Comparison of ENCODE assay signal across 18 mouse cellular contexts in genomic region chr11:113666205-113666604, GRCm38 (mm10). TPM values are rescaled to one million over a fixed set of nuclear protein-coding genes. Genes with fewer than 3 reads are reported as not detected.
DNase-seq lines count a peak whose midpoint lies in the region; ATAC-seq and TF ChIP-seq lines count a peak whose summit lies in the region.
"Had no signal": no experiment of that assay in that cellular context is flagged by ENCODE, and none has a peak within 500 bp of the region (broad histone marks: within the 10 kb centered on the region; RNA-seq: fewer than 3 reads in every experiment).

No protein-coding gene starts in this region.

- no peak for ATAC-seq in lung, embryonic 14.5 days (ENCODE audit: insufficient read depth)
- ATAC-seq in erythroblast, adult 5-6 weeks (replicated peaks; ENCODE audit: low FRiP score, poor library complexity, severe bottlenecking), result peak; percentile 59; the same call in 1 of the 2 replicates
- ATAC-seq in intestine, postnatal 0 days, result no peak
- 0 out of 2 replicates have a peak, but pooled peaks have one; percentile 37 for ATAC-seq in megakaryocyte-erythroid progenitor cell, adult 5-6 weeks (replicated peaks; ENCODE audit: low FRiP score, low TSS enrichment, poor library complexity, severe bottlenecking)
- ATAC-seq in hindbrain, embryonic 13.5 days (ENCODE audit: low FRiP score), result no peak

- H3K4me1 ChIP-seq in lung, embryonic 14.5 days (ENCODE audit: insufficient read depth), result 0 out of 2 replicates have a peak, but pooled peaks cover 3% of the 10 kb centered on the region
- H3K4me1 ChIP-seq in intestine, postnatal 0 days (replicated peaks; ENCODE audit: control insufficient read depth, insufficient read depth, low read length), result 0 out of 2 replicates have a peak, but pooled peaks cover 4% of the 10 kb centered on the region
- H3K4me1 ChIP-seq in hindbrain, embryonic 13.5 days (replicated peaks), result peaks cover 15% of the 10 kb centered on the region; the same call in 1 of the 2 replicates
- H3K4me1 ChIP-seq: midbrain, embryonic 12.5 days had no signal

- H3K36me3 ChIP-seq in lung, embryonic 14.5 days (ENCODE audit: insufficient read depth), result peaks cover 56% of the 10 kb centered on the region
- peaks cover 24% of the 10 kb centered on the region for H3K36me3 ChIP-seq in intestine, postnatal 0 days (ENCODE audit: control insufficient read depth, insufficient read depth)
- H3K36me3 ChIP-seq in hindbrain, embryonic 13.5 days, result peaks cover 54% of the 10 kb centered on the region

- H3K27ac ChIP-seq in lung, embryonic 14.5 days (ENCODE audit: low read depth), result peak overlapping the region; percentile 63; the same call in 1 of the 2 replicates
- H3K27ac ChIP-seq in intestine, postnatal 0 days (ENCODE audit: low read depth, low read length), result no peak overlapping the region
- no peak overlapping the region for H3K27ac ChIP-seq in hindbrain, embryonic 13.5 days
- H3K27ac ChIP-seq: forebrain, embryonic 12.5 days; hindbrain, embryonic 10.5 days; left cerebral cortex, adult 2 months; limb, embryonic 12.5 days; midbrain, embryonic 12.5 days had no signal

- no peak overlapping the region for H3K4me2 ChIP-seq in lung, embryonic 14.5 days
- peak overlapping the region; percentile 45 for H3K4me2 ChIP-seq in intestine, postnatal 0 days (replicated peaks; ENCODE audit: low read depth)
- no peak overlapping the region for H3K4me2 ChIP-seq in hindbrain, embryonic 13.5 days
- H3K4me2 ChIP-seq: forebrain, embryonic 12.5 days; limb, embryonic 12.5 days; midbrain, embryonic 12.5 days had no signal

- no peak for TF ChIP-seq CTCF in lung, embryonic 14.5 days (IDR thresholded peaks at IDR 0.05; ENCODE audit: low read depth)
- no peak for TF ChIP-seq CTCF in intestine, postnatal 0 days (IDR thresholded peaks at IDR 0.05; ENCODE audit: low read depth)

- 58% methylated on average over 6 of the region's 6 CpGs for WGBS in lung, embryonic 14.5 days
- WGBS in intestine, postnatal 0 days, result 50% methylated on average over 6 of the region's 6 CpGs
- 82% methylated on average over 6 of the region's 6 CpGs for WGBS in hindbrain, embryonic 13.5 days

- H3K9ac ChIP-seq in lung, embryonic 14.5 days, result no peak overlapping the region
- no peak overlapping the region for H3K9ac ChIP-seq in intestine, postnatal 0 days (ENCODE audit: low read depth, low read length)
- H3K9ac ChIP-seq in hindbrain, embryonic 13.5 days, result no peak overlapping the region
- H3K9ac ChIP-seq: forebrain, embryonic 12.5 days; limb, embryonic 12.5 days; midbrain, embryonic 12.5 days had no signal

- no peak overlapping the region for H3K4me3 ChIP-seq in lung, embryonic 14.5 days (ENCODE audit: low read depth, low read length)
- H3K4me3 ChIP-seq in intestine, postnatal 0 days (ENCODE audit: low read depth, low read length), result no peak overlapping the region
- no peak overlapping the region for H3K4me3 ChIP-seq in hindbrain, embryonic 13.5 days
- H3K4me3 ChIP-seq: forebrain, embryonic 12.5 days; hindbrain, embryonic 10.5 days; left cerebral cortex, adult 2 months; limb, embryonic 12.5 days; midbrain, embryonic 12.5 days; myocyte had no signal

- H3K9me3 ChIP-seq in lung, embryonic 14.5 days (ENCODE audit: low read depth, low read length), result no peaks in the 10 kb centered on the region
- no peaks in the 10 kb centered on the region for H3K9me3 ChIP-seq in intestine, postnatal 0 days (ENCODE audit: control insufficient read depth)
- no peaks in the 10 kb centered on the region for H3K9me3 ChIP-seq in hindbrain, embryonic 13.5 days
- H3K9me3 ChIP-seq: forebrain, embryonic 12.5 days; hindbrain, embryonic 10.5 days; limb, embryonic 12.5 days; midbrain, embryonic 12.5 days had no signal

- intact Hi-C loops in left cerebral cortex, postnatal 36 days (cut with DNase I), result no loop called here

- H3K27me3 ChIP-seq in lung, embryonic 14.5 days (ENCODE audit: insufficient read depth, low read length), result no peaks in the 10 kb centered on the region
- H3K27me3 ChIP-seq in intestine, postnatal 0 days (replicated peaks; ENCODE audit: control insufficient read depth, insufficient read depth, low read length), result no peaks in the 10 kb centered on the region
- H3K27me3 ChIP-seq in hindbrain, embryonic 13.5 days, result no peaks in the 10 kb centered on the region
- H3K27me3 ChIP-seq: forebrain, embryonic 12.5 days; limb, embryonic 12.5 days; midbrain, embryonic 12.5 days had no signal

- no peak for DNase-seq in lung, embryonic 14.5 days
- DNase-seq in lung, postnatal 36 days, result no peak
- no peak for DNase-seq in left cerebral cortex, postnatal 36 days (ENCODE audit: low spot score in 2 of 2)
- DNase-seq: cerebellum, adult 11 months; gastrocnemius, postnatal 36 days; retina, postnatal 1 day had no signal

RNA-seq across cellular contexts. Expression of gene Slc39a11, which starts 16.3 kb away (rescaled TPM):
- polyA plus RNA-seq in lung, embryonic 14.5 days (2014; fragmentation: Nextera tagmentation; extraction: Ambion mirVana), result 19.6 and 21.8 TPM in 2 replicates
- 6.3 and 13.6 TPM in 2 replicates for total RNA-seq in erythroblast, adult 5-6 weeks (2015; ENCODE audit: low replicate concordance)
- total RNA-seq in erythroblast, adult 5-6 weeks (2017; ENCODE audit: low replicate concordance), result 5.7 and 7.5 TPM in 2 replicates
- 50.7 and 54.7 TPM in 2 replicates for polyA plus RNA-seq in intestine, postnatal 0 days (2015; fragmentation: Nextera tagmentation; extraction: Ambion mirVana)
- 12.4 and 19.1 TPM in 2 replicates for total RNA-seq in megakaryocyte-erythroid progenitor cell, adult 5-6 weeks (2014; fragmentation: Nextera tagmentation)
- 14.9 and 17.7 TPM in 2 replicates for total RNA-seq in megakaryocyte-erythroid progenitor cell, adult 5-6 weeks (2017)
- polyA plus RNA-seq in hindbrain, embryonic 13.5 days (2015; fragmentation: Nextera tagmentation; extraction: Ambion mirVana), result 32.2 and 34.2 TPM in 2 replicates
- 10 to 100 TPM; 13.6 to 15.9 TPM for total RNA-seq in left cerebral cortex, postnatal 36 days (2021)

RNA-seq across cellular contexts. Expression of gene Cog1, which starts 17.2 kb away (rescaled TPM):
- 28.4 and 28.8 TPM in 2 replicates for polyA plus RNA-seq in lung, embryonic 14.5 days (2014; fragmentation: Nextera tagmentation; extraction: Ambion mirVana)
- 14.2 and 18.3 TPM in 2 replicates for total RNA-seq in erythroblast, adult 5-6 weeks (2015; ENCODE audit: low replicate concordance)
- total RNA-seq in erythroblast, adult 5-6 weeks (2017; ENCODE audit: low replicate concordance), result 11.7 and 12.7 TPM in 2 replicates
- polyA plus RNA-seq in intestine, postnatal 0 days (2015; fragmentation: Nextera tagmentation; extraction: Ambion mirVana), result 19.6 and 20.9 TPM in 2 replicates
- 37.2 and 51.6 TPM in 2 replicates for total RNA-seq in megakaryocyte-erythroid progenitor cell, adult 5-6 weeks (2014; fragmentation: Nextera tagmentation)
- total RNA-seq in megakaryocyte-erythroid progenitor cell, adult 5-6 weeks (2017), result 23.9 and 26.2 TPM in 2 replicates
- 33.4 and 35.6 TPM in 2 replicates for polyA plus RNA-seq in hindbrain, embryonic 13.5 days (2015; fragmentation: Nextera tagmentation; extraction: Ambion mirVana)
- 10 to 100 TPM; 42.8 to 47.8 TPM for total RNA-seq in left cerebral cortex, postnatal 36 days (2021)

RNA-seq across cellular contexts. Expression of gene Fam104a, which starts 17.8 kb away (rescaled TPM):
- 46.6 and 52.0 TPM in 2 replicates for polyA plus RNA-seq in lung, embryonic 14.5 days (2014; fragmentation: Nextera tagmentation; extraction: Ambion mirVana)
- 20.0 and 21.7 TPM in 2 replicates for total RNA-seq in erythroblast, adult 5-6 weeks (2015; ENCODE audit: low replicate concordance)
- 23.3 and 37.5 TPM in 2 replicates for total RNA-seq in erythroblast, adult 5-6 weeks (2017; ENCODE audit: low replicate concordance)
- 40.0 and 41.9 TPM in 2 replicates for polyA plus RNA-seq in intestine, postnatal 0 days (2015; fragmentation: Nextera tagmentation; extraction: Ambion mirVana)
- 17.8 and 20.8 TPM in 2 replicates for total RNA-seq in megakaryocyte-erythroid progenitor cell, adult 5-6 weeks (2014; fragmentation: Nextera tagmentation)
- total RNA-seq in megakaryocyte-erythroid progenitor cell, adult 5-6 weeks (2017), result 25.1 and 30.8 TPM in 2 replicates
- polyA plus RNA-seq in hindbrain, embryonic 13.5 days (2015; fragmentation: Nextera tagmentation; extraction: Ambion mirVana), result 45.0 and 46.9 TPM in 2 replicates
- total RNA-seq in left cerebral cortex, postnatal 36 days (2021), result 10 to 100 TPM; 28.3 to 31.6 TPM

RNA-seq across cellular contexts. Expression of gene D11Wsu47e, which starts 18.0 kb away (rescaled TPM):
- polyA plus RNA-seq in lung, embryonic 14.5 days (2014; fragmentation: Nextera tagmentation; extraction: Ambion mirVana), result 20.9 and 22.9 TPM in 2 replicates
- total RNA-seq in erythroblast, adult 5-6 weeks (2015; ENCODE audit: low replicate concordance), result 1.3 and 8.1 TPM in 2 replicates
- 11.2 and 11.7 TPM in 2 replicates for total RNA-seq in erythroblast, adult 5-6 weeks (2017; ENCODE audit: low replicate concordance)
- 9.0 and 9.6 TPM in 2 replicates for polyA plus RNA-seq in intestine, postnatal 0 days (2015; fragmentation: Nextera tagmentation; extraction: Ambion mirVana)
- total RNA-seq in megakaryocyte-erythroid progenitor cell, adult 5-6 weeks (2014; fragmentation: Nextera tagmentation), result 21.7 and 23.6 TPM in 2 replicates
- 11.8 and 19.7 TPM in 2 replicates for total RNA-seq in megakaryocyte-erythroid progenitor cell, adult 5-6 weeks (2017)
- 21.9 and 22.4 TPM in 2 replicates for polyA plus RNA-seq in hindbrain, embryonic 13.5 days (2015; fragmentation: Nextera tagmentation; extraction: Ambion mirVana)
- total RNA-seq in left cerebral cortex, postnatal 36 days (2021), result 10 to 100 TPM; 11.5 to 14.9 TPM

RNA-seq across cellular contexts. Expression of gene Cpsf4l, which starts 43.6 kb away (rescaled TPM):
- polyA plus RNA-seq in lung, embryonic 14.5 days (2014; fragmentation: Nextera tagmentation; extraction: Ambion mirVana), result 0.35 and 0.59 TPM in 2 replicates
- not detected in 2 replicates for total RNA-seq in erythroblast, adult 5-6 weeks (2015; ENCODE audit: low replicate concordance)
- not detected in 2 replicates for total RNA-seq in erythroblast, adult 5-6 weeks (2017; ENCODE audit: low replicate concordance)
- polyA plus RNA-seq in intestine, postnatal 0 days (2015; fragmentation: Nextera tagmentation; extraction: Ambion mirVana), result not detected in 2 replicates
- not detected in 2 replicates for total RNA-seq in megakaryocyte-erythroid progenitor cell, adult 5-6 weeks (2014; fragmentation: Nextera tagmentation)
- not detected in 2 replicates for total RNA-seq in megakaryocyte-erythroid progenitor cell, adult 5-6 weeks (2017)
- polyA plus RNA-seq in hindbrain, embryonic 13.5 days (2015; fragmentation: Nextera tagmentation; extraction: Ambion mirVana), result 0.48 and 0.52 TPM in 2 replicates
- not detected for total RNA-seq in left cerebral cortex, postnatal 36 days (2021)
- total RNA-seq: gastrocnemius, postnatal 36 days; left cerebral cortex, adult 2 months; neutrophil, adult 5-6 weeks had no signal
- polyA plus RNA-seq: spleen, adult 2 months had no signal

Comparison
In these comparisons a context has a peak if more than half of its experiments do, and no peak if none do; other contexts are left out.
1. ATAC-seq: peak in erythroblast, adult 5-6 weeks (single experiment) and megakaryocyte-erythroid progenitor cell, adult 5-6 weeks (single experiment); none in lung, embryonic 14.5 days (single experiment), intestine, postnatal 0 days (single experiment) and hindbrain, embryonic 13.5 days (single experiment).